Mouse (Mus musculus): Measurements from ENCODE around the gene Neto2.
"Not testable (repeated sequence)": the region's sequence is repeated elsewhere in the genome, so short reads cannot be mapped to it uniquely, and the experiment has no call there.

Neto2 gene

DNA sequence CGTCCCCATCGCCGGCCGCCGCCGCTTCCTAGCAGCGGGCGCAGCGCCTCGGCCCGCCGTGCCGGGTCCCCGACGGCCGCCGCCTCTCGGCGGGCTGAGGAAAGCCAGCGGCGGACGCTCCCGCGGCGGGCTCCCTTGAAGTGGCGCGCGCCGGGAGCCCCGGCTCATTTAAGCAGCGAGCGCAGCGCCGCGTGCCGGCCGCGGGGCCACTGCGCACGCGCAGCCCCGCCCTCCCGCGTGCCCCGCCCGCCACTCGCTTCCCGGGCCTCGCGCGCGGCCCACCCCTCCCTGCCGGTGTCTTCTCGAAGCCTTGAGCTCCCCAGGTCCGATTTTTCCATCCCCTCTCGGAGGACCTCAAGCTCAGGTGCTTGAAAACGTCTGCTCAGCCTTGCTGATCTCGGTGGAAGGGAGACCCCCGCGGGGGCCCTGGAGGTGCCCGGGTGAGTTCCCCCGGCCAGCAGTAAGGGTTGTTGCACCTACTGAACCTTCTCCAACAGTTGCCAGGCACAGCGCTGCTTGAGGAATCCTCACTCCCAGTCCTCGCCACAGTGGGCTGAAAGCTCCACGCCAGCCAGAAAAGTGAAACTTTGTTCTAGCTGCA, at the start of gene Neto2:
Neto2 (minus strand) TSS at position 174 of the 601 bp plus-strand sequence.
- DNase-seq = peak; percentile 65 to 66

DNA sequence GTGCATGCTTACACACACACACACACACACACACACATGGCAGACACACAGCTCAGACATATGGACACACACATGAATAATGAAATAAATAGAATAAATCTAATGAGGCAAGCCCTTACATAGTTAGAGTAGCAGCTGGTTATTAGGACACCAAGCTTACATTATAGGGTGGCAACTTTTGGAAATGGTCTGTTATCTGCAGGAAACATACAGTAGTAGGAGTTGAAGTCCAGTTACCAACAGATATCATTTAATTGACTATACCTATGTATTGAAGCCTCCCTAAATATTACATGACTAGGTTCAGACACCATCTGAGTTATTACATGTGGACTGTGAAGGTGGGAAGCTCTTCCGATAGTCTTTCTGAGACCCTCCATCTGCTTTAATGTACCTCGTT, 44.3 kb upstream of the Neto2 start:
- DNase-seq = no peak

- no peak for DNase-seq
Observed at GRCm38 (mm10) chr8:85730545-85730944, 29.8 kb upstream of the Neto2 start.

DNA sequence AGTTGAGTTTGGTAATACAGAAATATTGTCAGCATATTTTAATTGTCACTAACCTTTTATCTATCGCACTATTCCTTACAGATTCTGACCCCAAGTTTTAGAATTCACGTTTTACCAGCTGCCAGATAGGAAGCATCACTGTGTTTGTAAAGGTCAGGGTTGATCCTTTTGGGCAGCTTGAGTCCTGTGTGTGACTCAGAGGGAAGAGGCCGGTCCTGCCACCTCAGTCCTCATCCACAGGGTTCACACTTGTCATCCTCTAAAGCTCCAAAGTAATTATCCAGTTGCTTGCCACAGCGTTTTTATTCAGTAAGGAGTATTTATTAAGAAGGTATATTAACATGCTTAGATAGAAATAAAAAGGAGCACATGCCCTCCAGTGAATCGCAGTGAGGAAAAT, 16.5 kb upstream of the Neto2 start:
- DNase-seq = no peak

GRCm38 (mm10) chr8:85716696-85717095, 16.0 kb upstream of the Neto2 start:
- no peak for DNase-seq

DNA sequence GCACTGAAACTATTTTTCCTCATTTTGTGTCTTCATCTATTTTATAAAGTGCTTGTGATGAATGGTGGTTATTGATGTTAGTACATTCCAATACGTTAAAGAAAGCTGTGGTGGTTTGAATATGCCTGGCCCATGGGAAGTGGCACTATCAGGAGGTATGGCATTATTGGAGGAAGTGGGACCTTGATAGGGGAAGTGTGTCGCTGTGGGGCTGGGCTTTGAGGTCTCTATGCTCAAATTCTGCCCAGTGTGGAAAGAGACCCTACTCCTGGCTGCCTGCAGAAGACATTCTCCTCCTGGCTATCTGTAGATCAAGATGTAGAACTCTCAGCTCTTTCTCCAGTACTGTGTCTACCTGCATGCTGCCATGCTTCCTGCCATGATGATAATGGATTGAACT, 6.3 kb upstream of the Neto2 start:
- DNase-seq = no peak

- no peak for DNase-seq
Observed at GRCm38 (mm10) chr8:85700101-85700750, 498 bp downstream of the Neto2 start.

- peak; percentile 30 to 48 for DNase-seq
Observed at GRCm38 (mm10) chr8:85699051-85699450, 1.7 kb downstream of the Neto2 start.

DNA sequence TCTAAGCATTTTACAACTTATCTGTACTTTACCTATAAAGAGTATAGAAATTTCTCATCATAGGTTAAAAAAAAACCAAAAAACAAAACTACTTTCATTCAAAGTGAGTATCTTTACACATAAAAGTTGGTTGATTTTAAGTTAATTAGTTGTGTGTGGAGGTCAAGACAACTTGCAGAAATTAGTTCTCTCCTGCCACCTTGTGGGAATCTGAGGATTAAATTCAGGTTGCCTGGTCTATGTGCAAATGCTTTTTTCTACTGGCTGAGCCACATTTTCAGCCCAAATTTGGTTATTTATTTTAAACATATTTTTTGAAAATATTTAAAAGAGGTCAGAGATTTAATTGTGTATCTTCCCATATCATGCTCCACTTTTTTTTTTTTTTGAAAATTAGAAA, 35.6 kb downstream of the Neto2 start:
- DNase-seq = no peak

DNA sequence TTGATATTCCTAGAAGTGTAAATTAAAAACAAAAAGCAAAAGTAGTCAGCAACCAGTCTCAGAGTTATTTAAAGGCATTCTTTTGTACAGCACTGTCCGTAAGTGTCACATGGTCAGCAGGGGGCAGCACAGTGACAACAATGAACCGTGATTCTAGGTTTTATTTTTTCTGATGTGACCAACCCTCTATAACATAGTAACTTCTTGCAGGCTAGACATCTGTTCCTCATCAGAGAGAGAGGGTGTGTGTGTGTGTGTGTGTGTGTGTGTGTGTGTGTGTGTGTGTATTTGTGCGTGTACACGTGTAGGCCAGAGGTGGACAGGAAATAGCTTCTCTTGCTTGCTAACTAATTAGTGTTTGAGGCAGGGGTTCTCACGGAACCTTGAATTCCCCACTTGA, 38.7 kb downstream of the Neto2 start:
- peak in 1 of 2 experiments; percentile 10 for DNase-seq

GRCm38 (mm10) chr8:85651201-85651600, 49.5 kb downstream of the Neto2 start:
- DNase-seq = no peak

DNA sequence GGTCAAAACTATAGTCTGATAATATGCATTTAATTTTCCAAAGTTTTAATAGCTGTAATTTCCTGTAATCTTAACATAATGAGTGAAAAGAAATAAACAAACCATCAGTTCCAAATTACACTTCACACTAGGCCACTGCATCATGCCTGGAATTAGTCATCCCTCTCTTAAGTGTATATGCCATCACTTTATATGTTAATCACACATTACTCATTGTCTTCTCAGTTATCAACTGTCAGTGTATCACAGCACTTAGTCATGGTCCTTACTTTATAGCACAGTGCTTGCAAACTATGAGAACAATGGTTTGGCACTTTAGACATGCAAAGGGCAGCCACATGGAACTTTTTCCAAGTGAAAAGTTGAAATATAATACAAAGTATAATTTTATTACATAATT, 52.2 kb downstream of the Neto2 start:
- DNase-seq = no peak

- DNase-seq = no peak
Observed at GRCm38 (mm10) chr8:85644921-85645665, 55.6 kb downstream of the Neto2 start.

DNA sequence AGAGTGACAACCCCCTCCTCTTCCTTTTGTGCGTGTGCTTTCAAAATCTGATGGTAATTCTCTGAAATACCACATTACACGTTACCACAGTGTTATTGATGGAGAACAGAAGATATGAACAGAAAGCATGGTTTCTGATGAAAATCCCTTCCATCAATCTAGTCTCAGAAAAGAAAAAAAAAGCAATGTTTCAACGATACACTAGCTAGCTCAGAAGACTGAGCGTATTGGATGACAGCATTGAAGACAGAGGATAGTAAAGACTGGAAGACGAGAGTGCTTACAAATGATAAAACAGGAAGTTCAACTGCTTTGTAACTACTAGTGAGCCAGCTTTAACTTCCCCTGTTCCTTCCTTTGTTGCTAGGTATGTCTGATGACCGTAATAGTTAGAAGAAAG, 76.3 kb downstream of the Neto2 start:
- no peak for DNase-seq

GRCm38 (mm10) chr8:85623246-85623645, 77.5 kb downstream of the Neto2 start:
- DNase-seq = no peak

DNA sequence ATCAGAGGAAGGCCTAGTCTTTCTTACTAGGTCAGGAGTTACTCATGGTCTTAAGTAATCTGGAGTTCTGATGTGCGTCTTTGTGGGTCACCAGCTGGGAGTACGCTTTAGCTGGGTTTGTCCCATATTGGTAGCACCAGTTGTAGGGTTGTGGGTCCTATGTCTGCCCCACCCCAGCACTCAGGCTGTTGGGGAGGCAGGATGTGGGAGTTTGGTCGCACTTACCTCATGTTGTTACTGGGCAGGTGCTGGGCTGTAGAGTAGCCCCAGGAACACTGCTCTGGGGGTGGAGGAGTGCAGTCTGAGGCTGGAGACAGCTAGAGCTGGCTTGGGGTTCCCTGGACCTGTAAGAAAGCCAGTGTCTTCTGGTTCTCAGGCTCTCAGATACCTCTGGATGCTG, 81.9 kb downstream of the Neto2 start:
- no peak for DNase-seq

- DNase-seq = not testable (repeated sequence)
Observed at GRCm38 (mm10) chr8:85617125-85617524, 83.6 kb downstream of the Neto2 start.

DNA sequence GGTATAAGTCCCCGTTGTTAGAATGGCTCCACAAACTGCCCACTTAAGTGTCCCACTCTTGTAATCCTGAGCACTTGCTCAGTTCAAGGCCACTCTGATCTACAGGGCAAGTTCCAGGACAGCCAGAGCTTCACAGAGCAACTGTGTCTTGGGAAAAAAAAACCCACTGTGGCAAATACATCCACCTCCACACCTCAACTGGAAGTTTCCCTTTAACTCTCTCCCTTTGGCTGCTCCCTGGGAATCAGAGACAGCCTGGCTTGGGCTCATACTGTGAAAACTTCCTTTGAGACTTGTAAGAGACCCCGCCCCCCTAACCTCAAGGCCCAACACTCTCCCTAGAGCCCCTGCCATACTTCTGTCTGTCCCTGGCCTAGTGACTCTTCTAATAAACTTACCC, 91.9 kb downstream of the Neto2 start:
- no peak for DNase-seq

GRCm38 (mm10) chr8:85607804-85608203, 92.9 kb downstream of the Neto2 start:
- DNase-seq = no peak

DNA sequence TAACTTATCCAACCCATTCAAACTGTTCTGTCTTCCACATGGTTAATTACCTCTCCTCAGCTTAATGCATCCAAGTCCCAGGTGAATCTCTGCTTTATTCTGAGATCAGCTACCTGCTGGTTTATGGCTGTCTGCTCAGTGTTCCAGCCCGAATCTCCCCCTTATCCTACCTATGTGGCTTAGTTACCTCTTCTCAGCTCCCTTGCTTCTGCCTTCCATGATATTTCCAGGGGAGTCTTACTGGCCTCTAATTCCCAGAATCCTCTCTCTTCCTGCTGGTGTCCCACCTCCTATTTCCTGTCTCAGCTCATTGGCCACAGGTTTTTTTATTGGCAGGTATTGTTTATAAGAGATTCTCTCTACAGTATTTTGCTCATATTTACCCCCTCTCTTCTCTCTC, 93.8 kb downstream of the Neto2 start:
- no peak for DNase-seq

DNA sequence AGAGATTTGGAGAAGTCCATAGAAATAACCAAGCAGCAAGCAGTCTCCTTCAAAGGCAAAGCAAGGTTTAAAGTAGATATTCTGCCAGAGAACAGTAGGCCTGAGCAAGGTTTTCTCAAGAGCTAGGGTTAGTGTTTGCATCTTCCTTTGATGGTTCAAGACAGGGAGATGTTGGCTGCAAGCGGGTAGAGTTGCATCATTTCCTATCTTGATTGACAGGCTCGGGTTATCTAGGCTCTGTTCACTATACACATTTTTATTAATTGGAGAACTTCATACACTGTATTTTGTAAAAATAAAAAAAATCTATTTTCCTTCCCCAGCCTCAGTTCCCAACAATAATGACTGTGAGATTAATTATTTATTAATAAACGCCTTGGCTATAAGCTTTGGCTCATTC, 94.2 kb downstream of the Neto2 start:
- DNase-seq = no peak

DNA sequence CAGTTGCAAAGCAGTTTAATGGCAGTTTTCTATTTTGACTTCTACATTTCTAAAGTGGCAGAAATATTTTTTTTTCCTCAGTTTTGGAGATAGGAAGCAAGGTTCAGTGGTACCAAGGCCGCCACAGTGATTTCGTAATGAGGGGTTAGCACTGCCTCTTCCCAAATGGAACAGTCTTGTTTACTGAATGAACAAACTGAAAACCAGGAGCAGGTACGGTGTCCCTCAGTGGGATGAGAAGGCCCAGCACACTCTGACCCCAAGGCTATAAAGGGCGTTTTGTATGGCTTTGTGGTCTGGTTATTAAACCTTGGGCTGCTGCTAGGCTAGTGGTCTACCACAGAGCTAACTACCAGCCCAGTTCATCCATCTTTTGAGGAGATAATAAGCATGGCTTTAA, 96.5 kb downstream of the Neto2 start:
- DNase-seq = no peak

- DNase-seq = peak in 1 of 2 experiments; percentile 5
Observed at GRCm38 (mm10) chr8:85603203-85603895, 97.4 kb downstream of the Neto2 start.

GRCm38 (mm10) chr8:85602737-85603136, 98.0 kb downstream of the Neto2 start:
- DNase-seq = no peak
